Mouse (Mus musculus): ENCODE measurements around the gene Cfap206.

DNA sequence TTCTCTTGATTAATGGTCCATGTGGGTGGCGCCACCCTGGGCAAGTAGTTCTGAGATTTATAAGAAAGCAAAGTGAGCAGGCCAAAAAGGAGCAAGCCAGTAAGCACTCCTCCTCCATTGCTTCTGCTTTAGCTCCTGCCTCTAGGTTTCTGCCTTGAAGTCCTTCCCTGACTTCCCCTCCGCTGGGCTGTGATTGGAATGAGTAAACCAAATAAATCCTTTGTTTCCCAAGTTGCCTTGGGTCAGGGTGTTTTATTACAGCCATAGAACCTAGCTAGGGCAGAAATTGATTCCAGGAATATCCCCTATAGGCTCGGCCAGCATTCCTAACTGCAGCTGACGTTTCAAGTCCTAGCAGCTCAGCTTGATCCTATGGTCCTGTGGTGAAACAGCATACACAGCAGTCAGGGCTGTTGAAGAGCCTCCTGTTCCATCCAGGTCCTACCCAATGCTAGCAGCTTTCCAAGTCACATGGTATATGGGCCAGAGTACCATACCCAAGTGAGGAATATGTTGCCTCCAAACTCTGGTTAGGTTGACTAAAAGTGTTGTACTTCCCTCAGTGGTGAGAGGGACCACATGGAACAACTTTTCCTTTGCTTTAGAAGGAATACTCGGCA, 90.2 kb downstream of the Cfap206 start:
- TF ChIP-seq ZNF384 (IDR thresholded peaks at IDR 0.05; ENCODE audit: low read depth, low read length) (no peak), ZC3H11A (IDR thresholded peaks at IDR 0.05; ENCODE audit: borderline replicate concordance, low read depth, low read length) (no peak), MAFK (IDR thresholded peaks at IDR 0.05; ENCODE audit: insufficient read depth, low read depth, low read length) (no peak), CHD2 (IDR thresholded peaks at IDR 0.05; ENCODE audit: low read depth, low read length) (no peak), HCFC1 (IDR thresholded peaks at IDR 0.05; ENCODE audit: borderline replicate concordance, insufficient read depth, low read length) (no peak)
